Mouse (Mus musculus) adrenal gland, adult 18-20 months (tissue): ENCODE measurements around the gene Cldn22. TPM values are rescaled to one million over a fixed set of nuclear protein-coding genes. Genes with fewer than 3 reads are reported as not detected.
"Not testable (repeated sequence)": the region's sequence is repeated elsewhere in the genome, so short reads cannot be mapped to it uniquely, and the experiment has no call there.

ENCODE experiments used
- DNase-seq, 2 experiments: peaks; one replicate each; pipeline ENCODE4 v3.0.0; 2021 to 2022; ENCODE audit warnings: low spot score in 2 of 2
- long read RNA-seq, 2 experiments: library from polyadenylated mRNA; stranded (forward); transcript quantifications; one replicate each; pipeline ENCODE4 v2.0.0; 2021
- total RNA-seq, 2 experiments: library from RNA; stranded (reverse); gene quantifications; 1 replicate in 1 of 2; 2 replicates in 1 of 2; pipeline ENCODE4 v1.2.3; 2021

Gene Cldn22
- 1 to 10 TPM; 4.1 to 5.2 TPM for total RNA-seq
- long read RNA-seq, experiment 1, partial matches to known transcripts: 0 of 5 reads
- long read RNA-seq, experiment 1, other reads (novel, unspliced or antisense): 3 of 5 reads
- long read RNA-seq, experiment 2, transcript Cldn22-201 (1 exons, 995 nt): major isoform, 6 of 7 reads
- long read RNA-seq, experiment 2, partial matches to known transcripts: 0 of 7 reads
- long read RNA-seq, experiment 2, other reads (novel, unspliced or antisense): 1 of 7 reads

- DNase-seq: no peak
These were observed at the start of gene Cldn22 for GRCm38 (mm10) chr8:47824182-47824581. Gene Cldn22 (plus strand): TSS chr8:47824482.

GRCm38 (mm10) chr8:47777415-47777814, 46.9 kb upstream of the Cldn22 start:
- no peak for DNase-seq

- DNase-seq: no peak
These were observed 44.7 kb upstream of the Cldn22 start for GRCm38 (mm10) chr8:47779589-47779988.

- no peak for DNase-seq
These were observed 42.4 kb upstream of the Cldn22 start for GRCm38 (mm10) chr8:47781881-47782280.

GRCm38 (mm10) chr8:47783544-47783943, 40.7 kb upstream of the Cldn22 start:
- DNase-seq: no peak

- DNase-seq: no peak
These were observed 40.3 kb upstream of the Cldn22 start for GRCm38 (mm10) chr8:47783944-47784343.

- no peak for DNase-seq
These were observed 39.8 kb upstream of the Cldn22 start for GRCm38 (mm10) chr8:47784436-47784835.

- peak in 1 of 2 experiments; percentile 15 for DNase-seq
These were observed 38.0 kb upstream of the Cldn22 start for GRCm38 (mm10) chr8:47786323-47786722.

GRCm38 (mm10) chr8:47787705-47788104, 36.6 kb upstream of the Cldn22 start:
- DNase-seq: peak in 1 of 2 experiments; percentile 38

- DNase-seq: no peak
These were observed 32.3 kb upstream of the Cldn22 start for GRCm38 (mm10) chr8:47791986-47792385.

- no peak for DNase-seq
These were observed 24.8 kb upstream of the Cldn22 start for GRCm38 (mm10) chr8:47799438-47799837.

GRCm38 (mm10) chr8:47802349-47802748, 21.9 kb upstream of the Cldn22 start:
- DNase-seq: no peak

GRCm38 (mm10) chr8:47804262-47804661, 20.0 kb upstream of the Cldn22 start:
- no peak for DNase-seq

- DNase-seq: no peak
These were observed 14.2 kb upstream of the Cldn22 start for GRCm38 (mm10) chr8:47809970-47810665.

GRCm38 (mm10) chr8:47810666-47811015, 13.6 kb upstream of the Cldn22 start:
- no peak for DNase-seq

GRCm38 (mm10) chr8:47811221-47811620, 13.1 kb upstream of the Cldn22 start:
- DNase-seq: no peak

- no peak for DNase-seq
These were observed 5.2 kb upstream of the Cldn22 start for GRCm38 (mm10) chr8:47819034-47819433.

- DNase-seq: no peak
These were observed 3.1 kb upstream of the Cldn22 start for GRCm38 (mm10) chr8:47820914-47821772.

- DNase-seq: no peak
These were observed 2.4 kb upstream of the Cldn22 start, which contains the start of gene Cldn24 for GRCm38 (mm10) chr8:47821843-47822242. Gene Cldn24 (plus strand): TSS chr8:47822143.

- DNase-seq: not testable (repeated sequence)
These were observed 1.7 kb upstream of the Cldn22 start for GRCm38 (mm10) chr8:47822541-47822940.

- DNase-seq: no peak
These were observed 505 bp upstream of the Cldn22 start for GRCm38 (mm10) chr8:47823777-47824176.

GRCm38 (mm10) chr8:47825596-47825995, 1.3 kb downstream of the Cldn22 start:
- DNase-seq: no peak
